Mouse (Mus musculus) NIH3T3 (cell line): ENCODE results near the gene Otos.

Experiments used
- DNase-seq: peaks from one replicate; pipeline ENCODE4 v3.0.0-alpha.2; 2012; ENCODE audit warnings: low read depth

Otos gene

DNA sequence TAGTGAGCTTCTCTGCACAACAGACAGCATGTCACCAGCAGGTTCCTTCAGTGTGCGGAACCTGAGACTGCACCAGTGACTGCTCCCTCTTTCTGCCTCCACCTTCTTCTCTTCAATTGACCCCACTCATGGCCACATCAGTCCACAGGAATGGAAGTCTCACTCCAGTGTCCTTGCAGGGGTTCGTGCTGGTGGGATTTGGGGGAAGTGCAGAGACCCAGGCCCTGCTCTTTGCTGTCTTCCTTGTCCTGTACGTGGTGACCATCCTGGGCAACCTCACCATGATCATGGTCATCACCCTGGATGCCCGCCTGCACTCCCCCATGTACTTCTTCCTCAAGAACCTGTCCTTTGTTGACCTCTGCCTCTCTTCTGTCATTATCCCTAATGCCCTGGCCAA is 40.9 kb downstream of the Otos start:
- no peak for DNase-seq

DNA sequence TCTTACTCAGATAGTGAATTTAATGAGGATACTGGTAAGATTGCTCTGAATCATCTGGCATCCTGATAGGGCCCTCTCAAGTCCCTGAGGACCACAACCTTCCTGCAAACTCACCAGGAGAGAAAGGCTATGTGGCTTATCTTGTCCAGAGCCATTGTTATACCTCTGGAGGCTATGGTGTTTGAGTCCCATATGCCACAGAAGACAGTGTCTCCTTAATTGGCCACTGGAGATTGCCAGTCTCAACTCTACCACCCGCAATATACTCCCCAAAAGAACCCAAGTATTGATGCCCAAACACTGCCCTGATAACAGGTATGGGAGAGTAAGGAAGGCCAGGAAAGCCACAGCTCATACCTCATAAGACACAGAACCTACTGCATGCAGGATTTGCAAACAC is 43.2 kb downstream of the Otos start, which contains the start of gene Olfr1410:
Gene Olfr1410, plus strand, starts transcription at position 301 of the 400 bp plus-strand sequence.
- no peak for DNase-seq

DNA sequence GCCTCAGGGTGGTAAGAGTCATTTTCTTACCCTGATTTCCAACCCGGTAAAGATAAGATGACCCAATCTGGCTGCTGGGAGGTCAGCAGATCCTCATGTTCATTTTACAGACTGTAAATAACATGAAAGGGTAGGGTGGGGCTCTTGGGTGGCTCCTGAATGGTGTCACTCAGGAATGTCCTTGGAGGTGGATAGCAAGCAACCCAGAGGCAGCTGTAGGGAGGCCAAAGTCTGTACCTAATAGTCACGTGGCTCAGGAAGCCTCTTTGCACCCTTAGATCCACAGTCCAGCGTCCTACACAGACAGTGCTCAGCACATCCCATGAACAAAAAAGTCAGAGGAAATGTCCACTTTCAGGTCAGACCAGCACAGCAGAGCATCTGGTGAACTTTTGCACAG is 52.6 kb downstream of the Otos start:
- no peak for DNase-seq
